Comparison of ENCODE assay signal across 16 mouse cellular contexts in the genomic region with DNA sequence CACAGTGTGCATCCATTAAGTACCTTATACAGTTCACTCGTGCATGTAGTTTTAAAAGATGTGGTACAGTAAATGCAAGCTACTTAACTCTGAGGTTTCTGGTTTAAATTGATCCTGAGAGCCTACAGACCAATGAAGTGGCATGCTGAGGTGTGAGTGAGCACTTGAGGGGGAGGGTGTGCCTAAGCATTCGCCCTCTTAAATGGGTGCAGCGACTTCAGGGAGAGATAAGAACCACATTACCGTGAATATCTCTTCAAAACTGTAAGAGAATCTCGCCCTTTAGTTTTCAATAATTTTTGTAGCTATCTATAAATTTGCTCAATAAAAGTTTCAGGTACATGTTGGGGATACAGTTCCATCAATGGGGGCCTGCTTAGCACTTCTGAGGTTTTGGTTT.
"Had no signal": no experiment of that assay in that cellular context is flagged by ENCODE, and none has a peak within 500 bp of the region (broad histone marks: within the 10 kb centered on the region; RNA-seq: fewer than 3 reads in every experiment).

No protein-coding gene starts in this region.

- H3K4me2 ChIP-seq: lung, embryonic 14.5 days; midbrain, embryonic 11.5 days; midbrain, embryonic 13.5 days; midbrain, embryonic 15.5 days; neural tube, embryonic 12.5 days had no signal

- H3K36me3 ChIP-seq: midbrain, embryonic 13.5 days; midbrain, embryonic 15.5 days; neural tube, embryonic 12.5 days had no signal

- H3K4me1 ChIP-seq: midbrain, embryonic 13.5 days; midbrain, embryonic 15.5 days; neural tube, embryonic 12.5 days had no signal

- H3K9me3 ChIP-seq: midbrain, embryonic 15.5 days had no signal

- H3K4me3 ChIP-seq: midbrain, embryonic 13.5 days; midbrain, embryonic 15.5 days; neural tube, embryonic 12.5 days had no signal

- H3K27me3 ChIP-seq: midbrain, embryonic 13.5 days; midbrain, embryonic 15.5 days; neural tube, embryonic 12.5 days had no signal

- H3K9ac ChIP-seq: lung, embryonic 14.5 days; midbrain, embryonic 13.5 days; midbrain, embryonic 15.5 days; neural tube, embryonic 12.5 days had no signal

- ATAC-seq: midbrain, embryonic 13.5 days; midbrain, embryonic 15.5 days had no signal

- DNase-seq: lung, adult 18-20 months; lung, embryonic 14.5 days; lung, postnatal 10 days; lung, postnatal 4 days; retina, postnatal 1 day; right cerebral cortex, adult 18-20 months; right cerebral cortex, postnatal 25 days; right cerebral cortex, postnatal 4 days; spleen, adult 18-20 months; thymus, adult 18-20 months; thymus, postnatal 25 days; thymus, postnatal 4 days had no signal

- H3K27ac ChIP-seq: midbrain, embryonic 13.5 days; midbrain, embryonic 15.5 days; neural tube, embryonic 12.5 days had no signal
